Mouse (Mus musculus) ovary, postnatal 14 days (tissue): ENCODE measurements at regions not wholly inside any gene's neighbourhood (a gene's known extent, or its start where the extent isn't known, plus 50 kb on each side); places are given as distances from the start of the nearest gene placed in this dataset.

Experiments
- DNase-seq: peaks from one replicate; pipeline ENCODE4 v3.0.0; 2022; ENCODE audit warnings: low spot score

DNA sequence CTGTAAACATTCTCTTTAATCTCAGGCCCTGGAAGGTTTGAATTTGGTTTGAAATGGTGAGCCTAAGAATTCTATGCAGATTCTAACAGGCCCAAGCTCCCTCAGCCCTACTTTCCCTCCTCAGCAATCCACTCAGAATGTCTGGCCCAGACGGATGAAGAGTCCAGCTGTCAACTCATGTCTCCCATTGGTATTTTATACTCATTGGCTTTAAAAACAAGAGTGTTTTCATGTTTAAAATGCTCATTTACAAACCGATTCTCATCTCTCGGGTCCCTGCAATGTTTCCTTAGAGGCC is 461.4 kb upstream of the BC052040 start:
- DNase-seq = no peak

DNA sequence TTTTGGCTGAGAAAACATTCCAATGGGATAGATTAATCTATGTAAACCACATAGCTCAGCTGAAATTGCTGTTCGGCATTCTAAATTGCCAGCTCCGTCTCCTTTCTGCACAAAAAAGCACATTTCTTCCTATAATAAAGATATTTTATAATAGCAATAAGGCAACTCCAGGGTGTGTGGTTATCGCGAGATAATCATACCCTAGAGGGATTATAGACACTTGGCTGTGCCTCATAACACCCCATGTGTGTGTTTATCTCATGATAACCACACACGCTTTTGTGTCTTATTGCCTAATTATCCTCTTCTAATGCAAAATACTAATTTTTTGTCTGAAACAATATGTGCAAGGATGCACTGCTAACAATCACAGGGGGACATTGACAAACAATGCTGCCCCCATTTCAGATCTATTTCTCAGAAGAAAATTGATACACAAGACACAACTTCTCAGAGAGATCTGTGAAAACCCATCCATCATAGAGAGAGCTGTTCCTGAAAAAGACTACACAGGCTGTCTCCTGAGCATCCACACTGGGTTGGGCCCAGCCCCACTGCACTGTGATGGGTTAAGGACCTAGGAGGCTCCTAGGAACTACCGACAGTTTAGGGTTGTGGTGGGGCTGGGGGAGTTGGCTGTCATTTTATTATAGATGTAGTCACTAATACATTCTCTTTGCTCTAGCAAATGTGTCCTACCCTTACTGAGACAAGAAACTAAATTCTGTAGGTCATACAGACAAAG is 454.7 kb upstream of the BC052040 start:
- DNase-seq = no peak

DNA sequence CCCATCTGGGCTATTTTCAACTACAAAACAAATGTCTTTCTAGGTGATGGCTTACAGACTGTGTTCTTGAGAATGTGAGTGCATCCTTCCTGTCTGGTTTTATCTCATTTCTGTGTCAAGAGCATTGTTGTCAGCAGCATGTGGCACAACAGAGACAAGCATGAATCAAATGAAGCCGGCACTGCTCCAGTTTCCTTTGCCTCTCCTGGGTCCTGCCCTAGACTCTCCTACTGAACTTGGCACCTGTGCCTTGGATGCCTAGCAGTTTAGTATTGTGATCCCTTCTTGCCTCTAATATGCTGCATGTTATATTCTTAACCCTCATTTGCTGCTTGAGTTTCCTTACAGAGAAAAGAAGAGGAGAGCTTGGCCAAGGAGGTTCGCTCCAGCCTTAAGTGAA is 449.8 kb upstream of the BC052040 start:
- DNase-seq = no peak

DNA sequence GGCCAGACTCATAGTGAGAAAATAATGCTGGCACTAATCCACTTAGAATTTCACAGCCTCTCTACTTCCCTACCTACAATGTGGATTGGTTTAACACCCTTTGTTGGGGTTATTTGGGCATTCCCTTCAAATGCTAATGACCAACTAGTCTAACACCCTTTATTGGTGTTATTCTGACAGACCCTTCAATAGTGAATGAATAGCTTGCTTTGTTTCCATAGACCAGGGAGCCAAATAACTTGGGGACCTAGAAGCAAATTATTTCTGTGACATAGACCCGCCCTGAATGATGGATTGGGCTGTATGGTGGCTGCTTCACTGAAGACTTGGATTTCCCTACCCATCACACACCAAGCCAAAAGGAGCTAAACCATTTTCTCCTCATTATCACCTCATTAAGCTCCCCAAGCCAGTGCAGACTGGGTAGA is 449.3 kb upstream of the BC052040 start:
- DNase-seq = no peak

DNA sequence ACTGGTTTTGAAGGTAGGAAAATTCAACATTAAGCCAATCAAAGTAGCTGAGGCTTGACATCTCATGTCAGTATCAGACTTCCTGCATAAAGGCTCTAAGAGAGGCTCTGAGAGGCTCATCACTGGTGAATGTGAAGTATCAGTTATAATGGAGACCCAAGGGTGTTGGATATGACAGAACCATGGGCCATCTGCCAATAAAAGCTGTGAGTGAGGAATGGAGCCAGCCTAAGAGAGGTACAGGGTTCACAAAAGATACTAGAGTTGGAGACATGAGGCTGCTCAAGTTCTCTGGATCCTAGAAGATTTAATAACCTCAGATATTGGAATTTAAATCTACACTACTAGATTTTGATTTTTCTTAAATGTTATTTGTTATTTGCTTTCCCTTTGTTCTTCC is 440.1 kb upstream of the BC052040 start:
- no peak for DNase-seq

DNA sequence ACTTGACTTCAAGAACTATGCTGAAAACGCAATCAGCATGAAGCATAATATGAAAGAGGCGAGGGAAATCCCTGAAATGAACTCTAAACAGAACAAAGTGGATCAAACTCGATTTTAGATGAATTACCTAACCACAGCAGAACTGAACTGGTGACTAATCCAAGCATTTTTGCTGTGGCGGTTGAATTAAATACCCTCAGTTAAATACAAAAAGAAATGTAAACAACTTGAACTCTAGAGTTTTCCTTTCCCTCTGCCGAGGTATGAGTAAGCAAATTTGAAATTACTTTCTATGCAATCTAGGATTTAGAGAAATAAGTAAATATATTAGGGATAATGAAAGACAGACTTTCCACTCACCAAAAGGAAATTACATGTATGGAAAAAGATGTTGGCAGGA is 409.4 kb upstream of the BC052040 start:
- no peak for DNase-seq

DNA sequence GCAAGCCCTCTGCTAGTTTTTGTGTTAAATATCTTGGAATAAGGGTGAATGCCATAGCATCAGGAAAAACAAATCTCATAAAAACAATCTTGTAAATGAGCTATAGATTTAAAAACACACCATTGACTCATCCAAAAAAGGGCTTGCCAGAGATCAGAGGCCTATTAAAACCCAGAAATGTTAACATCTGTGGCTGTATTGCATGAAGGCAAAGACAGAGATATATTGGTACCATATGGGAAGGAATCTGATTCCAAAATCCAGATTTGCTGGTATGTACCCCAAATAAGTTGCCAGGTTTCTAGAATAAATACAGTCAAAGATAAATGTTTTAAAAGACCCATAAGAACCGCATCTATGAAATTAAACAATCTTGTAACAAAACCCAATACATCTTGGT is 404.4 kb upstream of the BC052040 start:
- no peak for DNase-seq

DNA sequence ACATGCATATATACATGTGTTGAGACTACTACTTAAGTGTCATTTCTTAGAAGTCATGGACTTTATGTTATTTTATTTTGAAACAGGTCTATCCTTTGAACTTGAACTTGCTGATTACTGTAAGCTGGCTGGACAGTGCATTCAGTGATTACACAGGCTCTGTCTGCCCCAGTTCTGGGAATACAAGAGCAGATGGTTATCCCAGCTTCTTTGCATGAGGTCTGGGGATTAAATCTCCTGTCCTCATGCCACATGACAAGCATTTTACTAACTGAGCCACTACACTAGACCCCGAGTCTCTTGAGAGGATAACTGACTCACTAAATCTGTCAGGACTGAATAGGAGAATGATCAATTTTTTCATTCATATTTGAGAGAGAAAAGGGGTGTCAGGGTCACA is 403.6 kb upstream of the BC052040 start:
- no peak for DNase-seq

DNA sequence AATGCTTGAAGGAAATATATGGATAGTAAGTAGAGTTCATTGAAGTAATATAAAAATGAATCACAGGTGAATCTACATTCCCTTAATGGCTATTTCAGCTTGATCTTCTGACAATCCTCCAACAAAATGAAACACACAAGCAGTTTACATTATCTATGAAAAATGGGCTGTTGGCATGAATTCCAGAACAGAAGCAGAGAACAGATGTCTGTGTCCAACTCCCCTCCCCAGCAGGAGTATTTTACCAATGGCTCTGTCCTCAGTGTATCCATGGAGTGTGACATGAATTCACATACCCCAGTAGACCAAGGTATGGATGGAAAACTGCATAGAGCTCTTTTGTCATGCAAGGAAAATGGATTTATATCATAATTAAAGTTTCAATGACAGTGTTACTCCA is 370.3 kb upstream of the BC052040 start:
- no peak for DNase-seq

DNA sequence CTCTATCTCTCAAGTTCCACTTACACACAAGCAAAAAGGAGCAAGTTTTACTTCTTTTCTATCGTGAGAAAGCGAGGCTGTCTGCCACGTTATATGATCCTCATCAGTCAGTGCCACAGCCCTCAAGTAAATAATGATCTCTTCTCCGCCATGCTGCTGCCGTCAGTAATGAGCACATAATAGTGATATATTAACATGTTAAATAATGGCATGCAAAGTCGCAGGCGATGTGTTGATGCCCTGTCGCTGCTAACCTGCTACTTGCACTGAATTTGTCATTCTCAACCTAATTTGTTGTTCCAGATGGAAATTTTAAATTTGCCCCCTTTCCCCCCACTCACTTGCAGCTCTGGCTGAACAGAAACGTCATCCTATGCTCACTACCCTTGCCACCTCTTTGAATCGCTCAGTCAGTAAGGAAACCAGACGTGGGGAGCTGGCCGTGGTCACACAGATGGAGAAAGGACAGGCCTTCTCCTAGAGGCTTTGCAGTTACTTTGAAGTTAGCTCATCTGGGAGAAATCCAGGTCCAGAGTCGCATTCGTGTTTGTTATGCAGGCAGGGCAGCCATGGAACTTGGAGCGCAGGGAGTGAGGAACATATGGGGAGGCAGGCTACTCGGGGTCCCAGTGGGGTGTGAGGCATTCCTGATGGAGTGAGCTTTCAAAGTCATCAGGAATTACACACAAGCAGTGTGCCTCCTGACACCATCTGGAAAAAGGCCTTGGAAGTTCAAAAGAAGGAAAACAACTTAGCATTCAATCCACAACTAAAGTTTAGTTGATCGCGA is 368.1 kb upstream of the BC052040 start:
- no peak for DNase-seq

DNA sequence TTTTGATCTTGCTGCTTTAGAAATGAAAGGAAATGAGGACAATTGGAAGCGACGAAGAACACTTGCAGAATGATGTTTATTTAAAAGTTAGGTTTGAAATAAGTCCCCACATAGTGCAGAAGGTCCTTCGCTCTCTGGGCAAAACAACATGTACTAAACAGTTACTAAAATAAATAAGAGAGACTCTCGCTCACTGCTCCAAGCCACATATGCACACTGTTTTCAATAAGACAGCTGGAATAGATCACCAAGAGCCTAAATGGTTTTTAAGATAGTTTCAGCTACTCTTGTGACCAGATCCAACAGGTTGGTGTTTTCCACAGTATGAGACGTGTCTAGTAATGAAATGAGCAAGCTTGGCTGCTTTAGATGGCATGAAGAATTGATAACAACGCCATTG is 367.2 kb upstream of the BC052040 start:
- no peak for DNase-seq

DNA sequence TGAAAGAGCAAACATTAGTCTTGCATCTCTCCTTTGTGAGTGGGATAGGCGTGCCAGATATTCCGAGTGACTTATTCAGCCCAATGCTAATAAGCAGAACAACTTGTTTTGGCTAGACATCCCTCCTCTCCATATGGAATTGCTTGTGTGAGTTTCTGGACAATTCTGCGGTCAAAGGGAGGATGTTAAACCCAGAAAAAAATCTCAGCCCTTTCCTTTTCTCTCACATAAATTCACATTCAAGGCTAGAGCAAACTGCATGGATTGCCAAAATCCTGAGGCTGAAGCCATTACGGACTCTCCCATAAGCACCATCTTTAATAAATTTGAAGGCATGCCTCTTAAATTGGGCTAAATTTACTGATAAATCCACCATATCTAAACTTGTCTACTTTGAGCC is 351.5 kb upstream of the BC052040 start:
- DNase-seq = no peak

DNA sequence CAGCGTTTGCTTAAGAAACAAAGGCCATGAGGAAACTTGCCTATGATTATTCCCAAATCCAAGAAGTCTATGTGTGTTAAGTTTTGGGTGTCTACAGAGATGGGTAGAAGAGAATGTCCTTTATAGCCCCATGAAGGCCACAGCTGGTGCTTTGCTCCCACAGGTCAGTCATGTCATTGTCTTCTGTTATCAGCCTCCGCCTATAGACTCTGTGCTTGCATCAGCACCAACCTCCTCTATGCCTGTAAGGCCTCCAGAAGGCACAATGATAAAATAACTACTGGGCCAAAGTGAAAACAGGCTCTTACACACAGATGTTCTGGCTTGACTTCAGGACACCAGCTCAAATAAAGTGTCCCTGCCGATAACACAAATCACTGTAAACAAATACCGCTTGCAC is 333.8 kb upstream of the BC052040 start:
- DNase-seq = no peak

DNA sequence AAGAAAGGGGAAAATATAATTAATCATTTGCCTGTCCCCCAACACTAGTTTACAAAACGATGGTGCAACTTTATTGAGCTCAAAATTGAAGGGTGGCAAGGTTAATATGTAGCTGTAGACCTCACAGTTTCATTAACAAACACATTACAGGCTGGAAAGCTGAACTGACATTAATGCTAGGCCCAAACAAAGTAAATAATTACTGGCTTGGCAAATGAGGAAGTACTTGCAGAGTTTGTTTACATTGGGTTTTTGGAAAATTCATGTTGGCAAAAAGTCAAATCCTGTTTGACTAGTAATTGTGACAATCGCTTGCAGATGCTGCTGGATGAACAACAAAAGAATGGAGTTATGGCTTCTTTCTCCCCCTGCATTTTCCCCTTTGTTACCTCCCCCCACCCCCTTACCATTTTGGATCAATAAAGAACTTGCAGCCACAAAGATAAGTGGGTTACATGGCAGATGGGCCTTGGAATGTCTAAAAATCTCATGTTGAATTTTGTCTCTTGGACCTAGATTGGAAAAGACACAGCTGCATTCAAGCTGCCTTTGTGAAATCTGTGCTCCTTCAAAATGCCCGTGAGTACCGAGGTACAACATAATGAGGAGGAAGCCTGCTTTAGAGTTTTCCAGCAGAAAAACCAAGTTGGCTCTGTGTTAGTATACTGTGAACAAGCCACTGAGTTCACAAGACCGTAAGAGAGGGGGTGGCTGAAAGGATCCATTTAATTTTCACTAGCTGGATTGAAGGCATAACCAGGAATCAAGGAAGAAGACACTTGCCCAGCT is 331.3 kb upstream of the BC052040 start:
- no peak for DNase-seq

DNA sequence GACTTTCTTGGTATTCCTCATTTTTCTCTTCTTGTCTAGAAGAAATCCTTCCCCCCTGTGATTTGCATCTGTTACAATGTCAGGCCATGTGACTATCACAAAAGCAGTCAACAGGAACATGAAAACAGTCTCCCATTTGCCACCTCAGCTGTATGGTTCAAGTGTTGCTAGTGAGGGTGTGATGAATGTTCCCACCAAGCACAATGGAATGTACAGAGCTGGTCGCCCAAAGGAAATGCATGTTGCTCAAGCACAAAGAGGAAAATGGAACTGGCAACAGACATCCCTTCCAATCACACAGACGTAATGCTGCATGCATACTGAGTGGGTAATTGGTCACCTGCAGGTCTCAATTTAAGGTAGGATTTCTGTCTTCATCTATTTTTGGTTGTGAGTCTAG is 324.1 kb upstream of the BC052040 start:
- no peak for DNase-seq

DNA sequence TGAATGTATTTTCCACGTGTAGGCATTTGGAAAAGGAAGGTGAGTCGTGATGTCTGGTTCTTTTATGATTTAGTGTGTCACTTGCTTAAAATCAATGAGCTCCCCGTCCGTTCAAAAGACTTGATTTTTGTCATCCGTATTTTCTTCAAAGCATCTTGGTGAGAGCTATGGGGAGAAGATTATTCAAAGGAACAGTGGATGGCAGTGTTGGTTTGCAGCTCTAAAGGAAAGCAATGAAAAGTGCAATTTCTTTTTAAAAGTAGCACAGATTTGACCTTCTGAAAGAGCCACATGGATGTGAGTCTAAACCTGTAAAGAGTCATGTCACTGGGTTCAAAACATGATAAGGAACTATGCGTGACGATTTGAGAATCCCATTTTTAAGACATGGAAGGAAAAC is 313.3 kb upstream of the BC052040 start:
- DNase-seq = no peak

DNA sequence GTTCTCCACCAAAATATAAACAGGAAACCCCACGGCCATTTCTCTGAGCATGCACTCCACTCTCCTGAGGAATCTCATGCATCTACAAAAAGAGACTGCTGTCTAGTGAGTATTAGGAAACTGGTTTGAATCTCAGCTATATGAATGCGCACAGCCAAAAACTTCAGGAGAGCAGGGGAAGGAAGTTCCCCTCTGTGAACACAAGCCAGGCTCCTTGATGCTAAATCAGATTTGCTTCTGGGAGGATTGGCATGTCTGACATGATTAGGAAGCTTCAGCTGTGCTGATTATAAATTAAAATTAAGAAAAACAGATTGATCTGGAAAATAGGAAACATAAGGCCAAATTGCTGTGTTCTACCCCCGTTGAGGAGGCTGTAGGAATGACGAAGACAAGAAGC is 304.1 kb upstream of the BC052040 start:
- DNase-seq = no peak

DNA sequence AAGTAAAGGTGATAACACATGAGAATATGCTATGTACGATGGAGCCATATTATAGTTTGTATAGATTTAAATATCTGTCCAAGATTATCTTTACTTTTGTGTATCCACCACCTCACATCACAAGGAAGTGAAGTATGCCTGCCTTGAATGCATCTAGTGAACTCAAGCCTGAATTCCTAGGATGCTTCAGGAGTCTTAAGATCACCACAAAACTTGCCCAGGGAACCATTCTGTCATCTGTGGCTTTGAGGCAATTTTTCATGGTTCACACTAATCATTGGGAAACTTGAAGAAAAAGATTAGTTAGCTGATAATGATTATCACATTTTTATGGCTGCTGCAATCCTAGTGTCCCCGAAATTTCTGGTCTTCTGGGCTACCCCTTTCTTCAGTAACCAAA is 288.5 kb upstream of the BC052040 start:
- DNase-seq = no peak

DNA sequence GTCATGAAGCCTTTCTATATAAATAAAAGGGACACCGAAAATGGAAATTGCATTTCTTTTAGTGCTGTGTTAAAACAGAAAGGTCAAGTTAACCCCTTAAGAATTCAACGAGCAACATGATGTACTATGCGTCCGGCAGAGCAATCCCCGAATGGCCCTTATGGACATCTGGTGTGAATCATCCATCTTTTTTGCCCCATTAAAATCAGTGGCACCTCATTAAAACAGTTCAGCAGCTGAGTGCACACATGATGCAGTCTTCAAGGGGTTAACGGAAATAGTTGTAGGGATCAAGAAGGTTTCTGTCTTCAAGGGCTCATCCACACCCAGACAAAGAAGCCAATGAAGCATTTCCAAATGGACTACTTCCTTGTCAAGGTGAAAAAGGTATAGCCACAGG is 284.1 kb upstream of the BC052040 start:
- no peak for DNase-seq

DNA sequence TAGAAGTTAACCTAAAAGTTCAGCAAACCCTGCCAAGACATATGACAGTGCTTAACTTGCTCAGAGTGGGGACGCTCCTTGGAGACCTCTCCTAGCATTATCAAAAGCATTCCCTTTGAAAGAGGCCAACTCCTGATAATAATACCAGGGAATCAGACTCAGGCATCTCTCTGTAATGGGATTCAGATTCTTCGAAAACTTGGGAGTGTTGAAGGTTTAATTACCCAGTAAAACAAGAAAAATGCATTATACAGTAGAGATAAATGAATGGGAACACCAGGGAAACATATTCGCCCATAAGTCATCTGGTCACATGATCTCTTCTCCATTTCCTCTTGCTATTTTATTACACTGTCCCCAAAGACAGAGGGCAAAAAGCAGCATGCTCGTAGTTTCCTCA is 274.3 kb upstream of the BC052040 start:
- no peak for DNase-seq

DNA sequence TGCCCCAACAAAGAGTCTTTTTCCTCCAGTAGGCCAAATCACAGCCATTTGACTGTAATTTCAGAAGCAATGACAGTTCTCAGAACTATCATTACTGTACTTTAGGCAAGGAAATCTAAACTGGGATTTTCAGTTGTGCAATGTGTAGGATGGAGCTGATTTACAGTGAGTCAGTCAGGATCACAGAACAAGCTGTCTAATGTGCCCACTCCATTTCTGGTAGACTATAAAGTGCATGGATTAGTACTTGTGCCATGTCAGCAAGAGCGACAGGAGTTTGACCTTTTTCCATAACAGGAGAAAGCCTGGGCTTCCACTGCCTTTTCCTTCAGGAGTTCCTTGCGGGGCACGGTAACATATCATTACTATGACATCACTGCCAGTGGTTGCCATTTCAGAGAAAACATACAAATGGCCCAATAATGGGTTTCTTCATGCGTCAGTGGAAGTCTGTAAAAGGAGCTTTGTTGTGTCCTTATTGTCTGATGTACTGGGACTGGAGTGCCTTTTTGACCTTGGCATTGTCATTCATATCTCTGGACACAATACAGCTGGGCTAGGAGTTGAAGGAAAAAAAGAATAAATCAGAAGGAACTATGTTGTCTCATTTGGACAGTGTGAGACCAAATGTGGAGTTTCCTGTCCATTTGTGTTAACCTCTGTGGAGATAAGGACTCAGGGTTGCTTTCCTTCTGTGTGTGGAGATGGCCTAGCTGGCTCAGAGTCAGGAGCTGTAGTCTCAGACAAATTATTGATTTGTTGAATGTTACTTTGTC is 271.5 kb upstream of the BC052040 start:
- DNase-seq = no peak

DNA sequence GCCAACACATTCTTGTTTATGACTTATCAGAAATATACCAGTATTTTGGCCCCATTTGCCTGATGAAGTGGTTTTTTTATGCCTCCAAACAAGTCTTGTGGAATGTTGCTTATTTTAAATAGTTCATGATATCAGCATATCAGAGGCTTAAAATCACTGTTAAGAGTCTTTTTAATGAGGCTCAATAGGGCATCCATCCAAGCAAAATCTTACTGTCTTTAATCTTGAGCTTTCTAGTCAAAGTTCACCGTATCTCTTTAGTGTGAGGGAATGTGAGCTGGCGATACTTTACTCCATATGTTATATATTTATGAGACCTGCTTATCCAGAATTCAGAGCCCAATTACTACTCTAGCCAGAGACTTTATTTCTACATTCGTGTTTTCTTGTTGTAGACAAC is 263.0 kb upstream of the BC052040 start:
- no peak for DNase-seq
